Mouse (Mus musculus): ENCODE results near the gene Scgb1a1. TPM values are rescaled to one million over a fixed set of nuclear protein-coding genes. Genes with fewer than 3 reads are reported as not detected.
"Not testable (repeated sequence)": the region's sequence is repeated elsewhere in the genome, so short reads cannot be mapped to it uniquely, and the experiment has no call there.

Gene Scgb1a1
- polyA plus RNA-seq, 1 experiment from 2014 or later = not detected

DNA sequence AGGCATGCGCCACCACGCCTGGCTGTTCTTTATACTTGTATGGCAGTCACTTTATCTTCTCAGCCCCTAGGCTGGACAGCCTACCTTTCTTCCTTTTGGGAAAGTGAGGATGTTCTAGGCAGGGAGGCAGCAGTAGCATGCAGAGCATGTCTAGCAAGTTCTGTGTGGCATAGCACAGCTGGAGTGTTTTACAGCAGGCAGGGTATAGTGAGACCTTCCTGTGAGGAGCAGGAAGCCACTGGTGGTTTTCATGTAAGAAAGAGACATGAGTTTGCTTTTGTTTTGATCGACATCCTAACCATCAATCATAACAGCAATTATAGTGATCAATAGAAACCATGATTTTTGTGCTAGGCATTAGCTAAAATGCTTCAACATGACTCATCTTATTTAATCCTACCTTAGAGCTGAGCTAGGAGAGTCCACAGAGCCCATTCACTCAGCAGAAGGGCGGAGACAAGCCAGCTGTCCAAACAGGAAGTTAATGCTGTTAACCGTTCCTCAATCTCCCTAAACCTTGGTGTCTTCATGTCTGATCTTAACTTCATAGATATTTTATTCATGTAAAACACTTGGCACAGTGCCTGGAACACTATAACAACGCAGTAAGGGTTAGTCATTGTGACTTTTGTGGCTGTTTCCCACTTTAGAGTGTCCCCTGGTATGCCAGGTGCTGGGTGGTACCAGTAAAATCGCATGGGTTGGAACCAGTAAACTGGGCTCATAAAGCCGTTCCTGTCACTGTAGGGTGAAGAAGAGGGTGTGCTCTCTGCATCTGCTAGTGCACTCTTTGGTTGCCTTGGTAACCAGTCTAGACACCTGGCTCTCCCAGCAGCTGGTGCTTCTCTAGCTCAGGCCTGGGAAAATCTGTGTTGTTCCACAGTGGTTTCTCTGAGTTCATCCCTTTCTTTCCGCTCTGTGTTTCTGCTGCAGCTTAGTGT lies 21.9 kb downstream of the Scgb1a1 start:
- Histone ChIP-seq H3K27ac (peak overlapping the region; percentile 74), H3K36me3 (ENCODE audit: inconsistent target) (no peaks in the 10 kb centered on the region), H3K79me2 (ENCODE audit: inconsistent target) (no peaks in the 10 kb centered on the region), H3K4me3 (ENCODE audit: inconsistent target) (no peak overlapping the region)
- WGBS (ENCODE audit: missing documents) = 36% methylated on average over 9 of the region's 9 CpGs

DNA sequence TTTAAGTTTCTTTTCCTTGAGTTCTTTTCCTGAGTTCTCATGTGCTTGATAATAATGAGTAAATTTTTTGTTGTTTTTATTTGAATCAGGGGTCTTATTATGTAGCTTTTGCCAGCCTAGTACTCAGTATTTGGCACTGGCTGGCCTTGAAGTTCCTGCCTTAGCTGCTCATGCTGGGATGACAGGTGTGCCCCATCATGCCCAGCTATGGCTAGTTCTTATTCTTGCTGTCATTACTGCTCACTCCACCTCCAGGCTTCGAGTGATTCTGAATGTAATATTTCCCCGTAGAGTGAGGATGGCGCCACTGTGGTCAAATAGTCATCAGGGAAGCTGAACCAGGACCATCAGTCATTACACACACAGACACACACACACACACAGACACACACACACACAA lies 23.9 kb downstream of the Scgb1a1 start:
- Histone ChIP-seq H3K36me3 (ENCODE audit: inconsistent target) (no peaks in the 10 kb centered on the region), H3K4me3 (ENCODE audit: inconsistent target) (no peak overlapping the region), H3K27ac (peak overlapping the region; percentile 95; the same call in 1 of the 2 replicates), H3K79me2 (ENCODE audit: inconsistent target) (no peaks in the 10 kb centered on the region)
- 93% methylated on average over 3 of the region's 3 CpGs for WGBS (ENCODE audit: missing documents)

DNA sequence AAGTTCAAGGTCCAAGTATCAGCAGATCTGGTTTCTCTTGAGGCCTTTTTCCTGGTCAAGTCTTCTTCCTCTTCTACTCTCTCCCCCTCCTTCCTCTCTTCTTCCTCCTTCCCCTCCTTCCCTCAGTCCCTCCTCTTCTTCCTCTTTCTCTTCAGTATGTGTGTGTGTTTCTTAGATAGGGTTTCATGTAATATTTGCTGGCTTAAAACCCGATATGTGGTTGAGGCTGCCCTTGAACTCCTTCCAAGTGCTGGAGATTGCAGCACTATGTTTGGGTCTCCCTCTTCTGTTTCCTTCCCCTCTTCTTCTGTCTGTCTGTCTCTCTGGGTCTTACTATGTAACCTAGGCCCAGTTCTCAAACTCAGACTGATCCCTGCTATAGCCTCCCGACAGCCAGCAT lies 24.9 kb downstream of the Scgb1a1 start:
- no peaks in the 10 kb centered on the region for H3K79me2 ChIP-seq (ENCODE audit: inconsistent target)
- H3K4me3 ChIP-seq (ENCODE audit: inconsistent target) = no peak overlapping the region
- H3K36me3 ChIP-seq (ENCODE audit: inconsistent target) = no peaks in the 10 kb centered on the region
- H3K27ac ChIP-seq = peak overlapping the region; percentile 95
- 4% methylated on average over 2 of the region's 2 CpGs for WGBS (ENCODE audit: missing documents)

DNA sequence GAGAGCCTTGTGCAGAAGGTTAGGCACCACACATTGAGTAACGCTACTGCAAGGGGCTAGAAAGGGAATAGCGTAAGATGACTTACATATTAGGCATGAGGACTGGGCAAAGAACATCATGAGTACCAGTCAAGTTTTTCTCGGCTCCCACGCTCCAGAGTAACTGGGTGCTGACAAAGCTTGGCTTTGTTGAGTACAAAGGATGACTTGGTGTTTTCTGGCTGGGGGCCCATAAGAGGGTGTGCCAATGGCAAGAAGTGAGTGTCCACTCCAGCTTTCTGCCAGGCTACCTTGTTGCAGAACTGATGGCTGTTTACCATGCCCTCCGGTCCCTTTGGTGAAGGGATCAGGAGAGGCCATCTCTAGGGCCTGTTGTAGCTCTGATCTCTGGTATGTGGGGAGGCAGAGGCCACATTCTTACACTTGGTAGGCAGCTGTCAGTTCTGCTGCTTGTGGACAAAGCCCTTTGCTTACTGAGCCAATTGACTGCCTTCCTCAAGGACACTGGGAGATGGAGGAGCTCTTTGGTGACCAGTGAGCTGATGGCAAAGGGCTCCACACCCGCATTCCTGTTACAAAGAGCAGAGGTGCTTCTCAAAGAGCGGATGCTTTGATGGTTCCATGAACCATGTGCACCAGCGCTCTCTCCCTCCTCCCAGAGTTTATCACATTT lies 26.4 kb downstream of the Scgb1a1 start:
- H3K27ac ChIP-seq = peak overlapping the region; percentile 95
- H3K4me3 ChIP-seq (ENCODE audit: inconsistent target) = no peak overlapping the region
- H3K36me3 ChIP-seq (ENCODE audit: inconsistent target) = no peaks in the 10 kb centered on the region
- WGBS (ENCODE audit: missing documents) = 95% methylated on average over 8 of the region's 8 CpGs
- no peaks in the 10 kb centered on the region for H3K79me2 ChIP-seq (ENCODE audit: inconsistent target)

DNA sequence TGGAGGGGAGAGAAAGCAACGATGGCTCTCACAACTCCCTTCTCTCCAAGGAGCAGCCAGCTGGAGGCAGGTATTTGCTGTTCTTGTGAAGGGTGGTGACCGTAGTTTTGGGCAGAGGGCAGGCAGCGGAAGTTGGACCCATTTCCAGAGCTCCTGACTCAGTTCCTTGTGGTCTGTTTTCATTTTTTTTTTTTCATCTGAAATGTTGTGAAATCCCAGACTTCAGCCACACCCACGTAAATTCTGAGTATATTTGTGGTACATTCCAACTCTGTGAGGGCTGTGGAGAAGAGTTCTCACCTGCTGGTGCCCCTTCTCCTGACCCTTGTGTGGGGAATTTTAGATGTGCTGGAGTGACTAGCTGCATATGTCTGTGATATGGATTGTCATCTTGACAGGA lies 27.7 kb downstream of the Scgb1a1 start:
- WGBS (ENCODE audit: missing documents) = 4% methylated on average over 4 of the region's 4 CpGs
- H3K79me2 ChIP-seq (ENCODE audit: inconsistent target) = no peaks in the 10 kb centered on the region
- peak overlapping the region; percentile 95 for H3K27ac ChIP-seq
- H3K4me3 ChIP-seq (ENCODE audit: inconsistent target) = no peak overlapping the region
- H3K36me3 ChIP-seq (ENCODE audit: inconsistent target) = no peaks in the 10 kb centered on the region

DNA sequence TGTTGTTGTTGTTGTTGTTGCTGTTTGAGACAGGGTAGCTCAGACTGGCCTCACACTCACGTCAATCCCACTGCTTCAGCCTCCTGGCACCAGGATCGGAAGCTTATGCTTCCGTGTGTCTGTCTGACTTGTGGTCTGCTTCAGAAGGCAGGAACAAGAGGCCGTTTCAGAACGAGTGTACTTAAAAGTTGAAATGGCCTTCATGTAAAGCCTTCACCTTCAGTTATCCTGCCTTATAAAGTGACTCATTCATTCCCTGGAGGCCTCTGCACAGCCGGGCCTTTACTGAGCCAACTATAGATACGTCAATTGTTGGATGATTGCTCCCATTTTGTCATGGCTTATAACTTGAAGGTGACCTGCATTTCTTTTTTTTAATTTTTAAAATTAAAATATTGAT lies 28.4 kb downstream of the Scgb1a1 start:
- 77% methylated on average over 7 of the region's 7 CpGs for WGBS (ENCODE audit: missing documents)
- Histone ChIP-seq H3K36me3 (ENCODE audit: inconsistent target) (no peaks in the 10 kb centered on the region), H3K79me2 (ENCODE audit: inconsistent target) (no peaks in the 10 kb centered on the region), H3K27ac (peak overlapping the region; percentile 95), H3K4me3 (ENCODE audit: inconsistent target) (no peak overlapping the region)

DNA sequence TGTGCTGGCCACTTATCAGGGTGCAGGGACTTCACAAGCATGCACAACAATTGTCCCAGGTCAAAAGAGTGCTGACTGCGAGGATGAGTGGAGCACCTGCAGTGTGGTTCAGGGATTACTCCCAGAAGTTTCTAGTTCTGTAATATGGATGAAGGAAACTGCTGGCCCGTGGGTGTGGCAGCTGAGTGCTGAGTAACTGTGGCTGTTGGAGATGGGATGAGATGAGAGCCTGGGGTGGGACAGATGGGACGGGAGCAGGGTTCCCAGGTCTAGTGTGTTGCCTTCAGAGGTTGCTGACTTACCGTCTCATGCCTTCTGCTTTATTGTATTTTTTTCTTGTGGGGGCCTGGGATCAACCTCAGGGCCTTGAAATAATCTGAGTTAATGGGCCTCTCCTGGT lies 28.8 kb downstream of the Scgb1a1 start:
- H3K27ac ChIP-seq = peak overlapping the region; percentile 95
- no peak overlapping the region for H3K4me3 ChIP-seq (ENCODE audit: inconsistent target)
- no peaks in the 10 kb centered on the region for H3K36me3 ChIP-seq (ENCODE audit: inconsistent target)
- WGBS (ENCODE audit: missing documents) = 40% methylated on average over 4 of the region's 4 CpGs
- no peaks in the 10 kb centered on the region for H3K79me2 ChIP-seq (ENCODE audit: inconsistent target)

DNA sequence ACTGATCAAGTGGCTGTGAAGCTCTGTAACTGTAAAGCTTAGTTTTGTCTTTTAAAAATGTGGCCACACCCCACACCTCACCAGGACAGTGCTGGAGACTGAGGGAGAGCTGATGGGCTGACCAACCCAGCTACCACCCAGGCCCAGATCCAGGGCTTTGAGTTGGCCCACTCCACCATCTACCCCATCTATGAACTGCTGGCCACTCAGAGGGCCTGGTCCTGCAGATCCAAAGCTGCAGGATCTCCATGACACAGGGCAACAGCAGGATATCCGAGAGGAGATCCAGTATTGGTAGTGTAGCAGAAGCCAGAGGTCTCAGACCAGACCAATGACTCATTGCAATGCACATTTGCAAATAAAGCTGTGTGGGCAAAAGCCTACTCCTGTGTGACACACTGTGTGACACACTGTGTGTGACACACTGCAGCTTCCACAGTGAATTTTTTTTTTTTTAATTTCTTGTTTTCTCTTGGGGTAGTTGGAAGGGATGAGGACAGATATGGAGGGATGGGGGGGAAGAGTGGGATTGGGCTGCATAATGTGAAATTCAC lies 29.4 kb downstream of the Scgb1a1 start:
- H3K4me3 ChIP-seq (ENCODE audit: inconsistent target) = no peak overlapping the region
- H3K36me3 ChIP-seq (ENCODE audit: inconsistent target) = no peaks in the 10 kb centered on the region
- H3K27ac ChIP-seq = peak overlapping the region; percentile 95
- 54% methylated on average over 1 of the region's 1 CpGs for WGBS (ENCODE audit: missing documents)
- no peaks in the 10 kb centered on the region for H3K79me2 ChIP-seq (ENCODE audit: inconsistent target)

DNA sequence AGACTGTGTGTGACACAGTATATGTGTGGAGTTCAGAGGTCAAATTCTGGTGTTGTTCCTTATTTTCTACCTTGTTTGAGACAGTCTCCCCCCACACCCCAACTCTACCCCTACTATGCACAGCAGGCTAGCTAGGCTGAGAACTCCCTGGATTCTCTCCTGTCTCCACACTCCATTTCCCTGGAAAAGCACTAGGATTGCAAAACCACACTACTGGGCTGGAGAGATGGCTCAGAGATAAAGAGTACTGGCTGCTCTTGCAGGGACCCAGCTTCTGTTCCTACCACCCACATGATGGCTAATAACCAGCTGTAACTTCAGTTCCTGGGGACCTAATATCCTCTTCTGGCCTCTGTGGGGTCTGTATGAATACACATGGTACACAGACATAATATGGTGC lies 30.1 kb downstream of the Scgb1a1 start:
- no peaks in the 10 kb centered on the region for H3K79me2 ChIP-seq (ENCODE audit: inconsistent target)
- H3K27ac ChIP-seq = peak overlapping the region; percentile 95
- no peaks in the 10 kb centered on the region for H3K36me3 ChIP-seq (ENCODE audit: inconsistent target)
- no peak overlapping the region for H3K4me3 ChIP-seq (ENCODE audit: inconsistent target)

DNA sequence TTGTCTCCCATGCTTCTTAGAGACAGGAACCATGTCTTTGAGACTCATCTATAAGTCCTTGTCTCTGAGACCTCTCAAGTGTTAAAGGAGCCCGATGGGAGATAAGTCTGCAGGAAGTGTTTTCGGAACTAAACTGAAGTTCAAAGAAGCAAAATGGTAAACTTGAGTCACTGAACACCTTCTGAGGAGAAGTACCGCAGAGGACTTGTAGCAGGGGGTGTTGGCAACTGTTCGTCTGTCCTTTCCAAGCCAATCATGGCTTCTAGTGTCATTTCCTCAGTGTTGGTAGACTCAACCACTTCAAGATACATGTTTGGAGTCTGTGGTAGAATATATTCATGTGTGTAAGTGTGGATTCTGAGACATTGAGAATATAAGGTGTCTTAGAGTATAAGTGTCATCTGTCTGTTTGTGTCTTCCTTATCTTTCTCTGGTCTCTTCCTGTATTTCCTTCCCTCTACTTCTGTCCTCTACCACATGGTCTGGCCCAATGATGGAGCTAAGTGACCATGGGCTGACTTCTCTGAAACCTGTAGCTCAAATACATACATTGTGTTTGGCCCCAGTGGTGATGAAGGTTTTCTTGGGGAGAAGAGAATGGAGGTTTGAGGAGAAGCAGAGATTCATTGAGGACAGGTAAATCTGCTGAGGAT lies 31.9 kb downstream of the Scgb1a1 start:
- WGBS (ENCODE audit: missing documents) = 79% methylated on average over 4 of the region's 4 CpGs
- Histone ChIP-seq H3K36me3 (ENCODE audit: inconsistent target) (no peaks in the 10 kb centered on the region), H3K27ac (peak overlapping the region; percentile 88; the same call in 1 of the 2 replicates), H3K4me3 (ENCODE audit: inconsistent target) (no peak overlapping the region), H3K79me2 (ENCODE audit: inconsistent target) (no peaks in the 10 kb centered on the region)

DNA sequence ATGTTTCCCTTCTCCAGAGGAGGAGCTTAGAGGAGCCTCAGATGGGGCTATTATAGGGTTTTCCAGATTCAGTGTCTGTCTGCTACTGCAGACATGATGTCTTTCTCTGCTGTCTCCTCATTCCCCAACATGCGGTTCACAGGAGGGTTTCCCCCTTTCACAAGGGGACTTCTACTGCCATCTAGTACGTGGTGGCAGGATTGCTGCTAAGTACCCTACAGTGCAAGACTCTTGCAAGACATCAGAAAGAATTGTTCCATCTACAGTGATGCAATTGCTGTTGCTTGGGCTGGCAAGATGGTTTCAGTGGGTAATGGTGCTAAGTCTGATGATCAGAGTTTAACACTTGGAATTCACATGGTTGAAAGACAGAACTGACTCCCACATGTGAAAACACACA lies 32.6 kb downstream of the Scgb1a1 start:
- Histone ChIP-seq H3K36me3 (ENCODE audit: inconsistent target) (no peaks in the 10 kb centered on the region), H3K79me2 (ENCODE audit: inconsistent target) (no peaks in the 10 kb centered on the region), H3K4me3 (ENCODE audit: inconsistent target) (no peak overlapping the region), H3K27ac (peak overlapping the region; percentile 88; the same call in 1 of the 2 replicates)
- 8% methylated on average over 2 of the region's 2 CpGs for WGBS (ENCODE audit: missing documents)

DNA sequence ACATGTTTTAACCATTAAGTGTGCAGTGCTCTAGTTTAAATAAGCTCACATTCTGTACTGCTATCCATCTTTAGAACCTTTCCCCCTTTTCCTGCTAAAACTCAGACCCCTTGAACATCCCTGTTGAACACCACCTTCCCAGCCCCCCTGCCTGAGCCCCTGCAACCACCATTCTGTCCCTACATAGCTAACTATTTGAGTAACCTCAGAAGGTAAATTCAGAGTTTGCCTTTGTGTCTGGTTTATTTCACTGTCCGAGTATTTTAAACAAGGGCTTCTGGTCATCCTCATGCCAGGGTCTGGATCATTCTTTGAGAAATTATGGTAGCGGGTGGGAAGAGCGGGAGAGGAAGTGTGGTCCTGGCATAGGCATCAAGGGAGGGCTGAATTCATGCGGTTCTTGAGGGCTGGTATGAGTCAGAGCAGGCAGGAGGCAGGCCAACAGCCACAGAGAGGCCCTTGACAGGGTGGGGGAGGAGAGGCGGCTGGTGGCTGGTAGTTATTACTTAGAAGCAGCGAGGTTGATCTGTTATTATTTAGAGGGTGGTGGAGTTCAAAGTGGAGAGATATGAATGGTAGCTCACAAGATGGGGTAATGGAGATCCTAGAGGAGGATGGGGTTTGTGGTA lies 34.8 kb downstream of the Scgb1a1 start:
- Histone ChIP-seq H3K79me2 (ENCODE audit: inconsistent target) (no peaks in the 10 kb centered on the region), H3K36me3 (ENCODE audit: inconsistent target) (no peaks in the 10 kb centered on the region), H3K27ac (peak overlapping the region; percentile 88), H3K4me3 (ENCODE audit: inconsistent target) (no peak overlapping the region)
- 6% methylated on average over 6 of the region's 6 CpGs for WGBS (ENCODE audit: missing documents)

DNA sequence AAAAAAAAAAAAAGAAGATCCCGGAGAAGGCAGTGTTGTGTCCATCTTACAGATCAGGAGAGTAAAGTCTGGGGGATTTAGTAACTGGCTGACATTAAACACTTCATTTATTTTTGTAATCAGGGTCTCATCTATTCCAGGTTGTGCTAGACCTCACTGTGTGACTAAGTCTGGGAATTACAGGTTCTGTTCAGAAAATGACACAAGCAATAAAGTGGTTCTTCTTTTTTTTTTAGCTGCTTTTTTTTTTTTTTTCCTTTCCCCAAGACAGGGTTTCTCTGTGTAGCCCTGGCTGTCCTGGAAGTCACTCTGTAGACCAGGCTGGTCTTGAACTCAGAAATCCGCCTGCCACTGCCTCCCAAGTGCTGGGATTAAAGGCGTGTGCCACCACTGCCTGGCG lies 35.8 kb downstream of the Scgb1a1 start:
- 80% methylated on average over 3 of the region's 4 CpGs for WGBS (ENCODE audit: missing documents)
- H3K4me3 ChIP-seq (ENCODE audit: inconsistent target); H3K36me3 ChIP-seq (ENCODE audit: inconsistent target); H3K79me2 ChIP-seq (ENCODE audit: inconsistent target): not testable (repeated sequence)
- H3K27ac ChIP-seq = peak overlapping the region; percentile 88

Data from macrophage (primary cell).